Mouse (Mus musculus) midbrain, embryonic 16.5 days (tissue): ENCODE data around the gene Ptpn14. TPM values are rescaled to one million over a fixed set of nuclear protein-coding genes. Genes with fewer than 3 reads are reported as not detected.

Source experiments
- ATAC-seq: fragments of 200-750 bp; cut with Nextera tagmentation; 2 replicates; pipeline ENCODE4 v1.8.0; 2017; ENCODE audit warnings: moderate TSS enrichment
- H3K27ac ChIP-seq: fragments of 300-500 bp; sonication (generic); 2 replicates; pipeline ENCODE4 v1.5.1; 2014; ENCODE audit warnings: mild to moderate bottlenecking, low read length, mixed read lengths
- H3K27me3 ChIP-seq: fragments of 300-500 bp; sonication (generic); 2 replicates; pipeline ENCODE4 v1.6.1; 2014; ENCODE audit warnings: low read depth, low read length, mixed read lengths; ENCODE audit not compliant: control insufficient read depth, insufficient read depth
- H3K36me3 ChIP-seq: fragments of 300-500 bp; sonication (generic); 2 replicates; pipeline ENCODE4 v1.6.1; 2014; ENCODE audit warnings: mild to moderate bottlenecking, low read length, moderate library complexity, mixed read lengths; ENCODE audit not compliant: control insufficient read depth, insufficient read depth
- H3K4me1 ChIP-seq: fragments of 300-500 bp; sonication (generic); 2 replicates; pipeline ENCODE4 v1.6.1; 2014; ENCODE audit warnings: mild to moderate bottlenecking, low read length, mixed read lengths; ENCODE audit not compliant: control insufficient read depth, insufficient read depth
- H3K4me2 ChIP-seq: fragments of 300-500 bp; sonication (generic); 2 replicates; pipeline ENCODE4 v1.6.1; 2014; ENCODE audit warnings: mild to moderate bottlenecking, low read length, mixed read lengths
- H3K4me3 ChIP-seq: fragments of 300-500 bp; sonication (generic); 2 replicates; pipeline ENCODE4 v1.5.1; 2014; ENCODE audit warnings: low read depth, mild to moderate bottlenecking, low read length, moderate library complexity, mixed read lengths
- H3K9ac ChIP-seq: fragments of 300-500 bp; sonication (generic); 2 replicates; pipeline ENCODE4 v1.6.1; 2014; ENCODE audit warnings: low read depth, low read length, mixed read lengths
- H3K9me3 ChIP-seq: fragments of 300-500 bp; sonication (generic); replicated peaks from 2 replicates; pipeline ENCODE4 v1.6.1; 2014; ENCODE audit warnings: mild to moderate bottlenecking, low read length, mixed read lengths; ENCODE audit not compliant: control insufficient read depth, poor library complexity, severe bottlenecking
- WGBS: fragments of 180-500 bp; shearing (Covaris S2); extraction: QIAGEN DNeasy Blood & Tissue Kit; methylation state at CpG from one replicate; pipeline ENCODE4 v1.1.7; 2014; 5-methylcytosine and 5-hydroxymethylcytosine counted together
- polyA plus RNA-seq: library from polyadenylated mRNA; unstranded; fragments of >200 nt; fragmentation: Nextera tagmentation; extraction: Ambion mirVana; gene quantifications from 2 replicates; pipeline ENCODE4 v1.2.1, GENCODE M21; 2015

Ptpn14 gene
- polyA plus RNA-seq, 1 experiment from 2014 or later: 1.0 TPM

- no peaks in the 10 kb centered on the region for H3K36me3 ChIP-seq
- ATAC-seq: no peak
- no peak overlapping the region for H3K4me2 ChIP-seq
- H3K9me3 ChIP-seq: no peaks in the 10 kb centered on the region
- H3K9ac ChIP-seq: no peak overlapping the region
- no peaks in the 10 kb centered on the region for H3K27me3 ChIP-seq
- H3K4me1 ChIP-seq: no peaks in the 10 kb centered on the region
- no peak overlapping the region for H3K4me3 ChIP-seq
- H3K27ac ChIP-seq: no peak overlapping the region
- WGBS: 58% methylated on average over 6 of the region's 6 CpGs
Measured at GRCm38 (mm10) chr1:189858377-189858776, 130.3 kb downstream of the Ptpn14 start.

DNA sequence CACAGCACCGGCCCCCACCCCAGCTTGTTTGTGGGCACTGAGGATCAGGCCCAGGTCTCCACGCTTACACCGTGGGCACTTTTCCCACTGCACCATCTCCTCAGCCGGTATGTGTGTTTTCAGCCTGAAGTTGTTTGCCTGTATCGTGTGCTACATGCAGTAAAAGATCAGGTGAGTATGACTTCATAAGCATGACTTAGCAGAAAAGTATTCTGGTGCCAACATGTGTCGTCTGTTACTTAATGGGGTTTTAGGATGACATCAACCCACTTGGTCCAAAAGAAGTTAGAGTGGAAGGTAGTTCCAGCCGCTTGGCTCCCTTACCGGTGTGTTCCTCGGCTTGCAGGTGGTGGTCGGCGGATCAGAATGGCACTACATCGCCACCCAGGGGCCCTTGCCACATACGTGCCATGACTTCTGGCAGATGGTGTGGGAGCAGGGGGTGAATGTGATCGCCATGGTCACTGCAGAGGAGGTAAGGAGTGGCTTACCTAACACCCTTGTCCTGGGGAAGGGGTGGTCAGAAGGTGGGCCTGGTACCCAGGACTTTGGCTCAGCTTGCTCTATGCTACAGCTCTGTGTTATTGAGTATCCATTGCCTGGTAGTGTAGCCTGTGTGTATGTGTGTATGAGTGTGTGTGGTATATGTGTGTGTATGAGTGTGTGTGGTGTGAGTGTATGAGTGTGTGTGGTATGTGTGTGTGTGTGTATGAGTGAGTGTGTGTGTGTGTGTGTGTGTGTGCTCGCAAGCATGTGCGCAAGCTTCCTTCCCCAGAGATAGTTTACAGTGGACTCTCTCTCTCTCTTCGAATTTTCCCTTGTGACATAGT, 132.3 kb downstream of the Ptpn14 start:
- no peaks in the 10 kb centered on the region for H3K36me3 ChIP-seq
- 85% methylated on average over 17 of the region's 17 CpGs for WGBS
- H3K4me1 ChIP-seq: peaks cover 9% of the 10 kb centered on the region; the same call in 1 of the 2 replicates
- H3K9ac ChIP-seq: no peak overlapping the region
- no peaks in the 10 kb centered on the region for H3K27me3 ChIP-seq
- H3K9me3 ChIP-seq: no peaks in the 10 kb centered on the region
- no peak overlapping the region for H3K4me3 ChIP-seq
- no peak overlapping the region for H3K4me2 ChIP-seq
- no peak for ATAC-seq
- H3K27ac ChIP-seq: no peak overlapping the region

DNA sequence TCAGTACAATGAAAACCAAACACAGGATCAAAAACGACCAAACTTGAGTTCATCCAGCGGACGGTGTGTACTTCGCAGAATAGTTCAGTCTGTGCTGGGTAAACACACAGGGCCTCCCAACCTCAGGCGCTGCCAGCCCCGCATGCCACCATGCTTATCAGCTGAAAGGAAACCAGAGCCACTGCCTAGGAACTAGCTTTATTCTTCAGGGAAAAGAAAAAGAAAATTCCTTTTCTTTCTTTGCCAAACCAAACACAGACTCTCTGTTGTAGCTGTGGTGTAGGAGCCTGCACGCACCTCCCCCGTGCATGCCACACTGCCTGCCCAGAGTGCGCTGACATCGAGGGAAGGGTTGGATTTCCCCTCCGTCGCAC, 132.9 kb downstream of the Ptpn14 start:
- Histone ChIP-seq H3K9me3 (no peaks in the 10 kb centered on the region), H3K27me3 (no peaks in the 10 kb centered on the region), H3K36me3 (no peaks in the 10 kb centered on the region), H3K4me1 (peaks cover 12% of the 10 kb centered on the region), H3K9ac (no peak overlapping the region), H3K4me3 (no peak overlapping the region), H3K27ac (no peak overlapping the region), H3K4me2 (no peak overlapping the region)
- ATAC-seq: no peak
- WGBS: 61% methylated on average over 12 of the region's 12 CpGs

DNA sequence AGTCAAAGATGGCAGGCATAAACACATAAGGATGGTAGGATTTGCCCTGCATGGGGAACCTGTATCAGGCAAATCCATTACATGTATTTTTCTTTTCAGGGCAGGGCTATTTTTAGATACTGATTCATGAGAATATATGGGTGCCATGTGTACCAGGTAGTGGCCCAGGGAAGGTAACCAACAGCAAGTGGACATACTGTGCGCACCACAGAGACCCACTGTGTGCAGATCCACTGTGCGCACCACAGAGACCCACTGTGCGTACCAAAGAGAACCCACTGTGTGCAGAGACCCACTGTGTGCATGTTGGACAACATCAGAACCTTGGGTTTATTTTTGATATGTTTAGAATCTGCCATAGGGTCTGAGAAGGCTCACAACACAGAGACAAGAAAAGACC, 135.7 kb downstream of the Ptpn14 start:
- H3K36me3 ChIP-seq: no peaks in the 10 kb centered on the region
- no peaks in the 10 kb centered on the region for H3K9me3 ChIP-seq
- no peak overlapping the region for H3K4me2 ChIP-seq
- no peaks in the 10 kb centered on the region for H3K27me3 ChIP-seq
- no peak overlapping the region for H3K27ac ChIP-seq
- no peak overlapping the region for H3K9ac ChIP-seq
- peaks cover 12% of the 10 kb centered on the region for H3K4me1 ChIP-seq
- 90% methylated on average over 3 of the region's 3 CpGs for WGBS
- H3K4me3 ChIP-seq: no peak overlapping the region
- no peak for ATAC-seq

DNA sequence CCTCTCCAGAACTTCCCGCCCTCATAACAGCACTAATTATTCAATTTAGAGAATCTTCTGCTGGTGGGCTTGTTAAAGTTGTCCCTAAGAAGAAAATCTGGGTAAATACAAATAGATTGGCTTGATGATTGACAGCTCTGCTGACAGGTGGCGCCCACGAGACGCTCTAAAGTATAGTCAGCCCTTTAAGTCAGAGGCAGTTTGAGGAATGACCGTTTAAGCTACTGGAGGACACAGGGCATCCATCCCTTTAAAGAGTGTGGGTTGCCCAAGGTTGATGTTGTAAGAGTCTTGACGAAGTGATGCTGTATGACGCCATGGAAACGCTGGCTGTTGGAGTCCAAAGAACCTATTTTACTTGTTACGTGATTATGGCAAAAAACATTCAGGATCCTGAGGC, 136.2 kb downstream of the Ptpn14 start:
- Histone ChIP-seq H3K9me3 (no peaks in the 10 kb centered on the region), H3K4me1 (peaks cover 12% of the 10 kb centered on the region), H3K27me3 (no peaks in the 10 kb centered on the region), H3K27ac (no peak overlapping the region), H3K4me3 (no peak overlapping the region), H3K9ac (no peak overlapping the region), H3K36me3 (no peaks in the 10 kb centered on the region), H3K4me2 (no peak overlapping the region)
- WGBS: 67% methylated on average over 9 of the region's 9 CpGs
- ATAC-seq: no peak

GRCm38 (mm10) chr1:189864846-189865560, 136.9 kb downstream of the Ptpn14 start:
- no peak overlapping the region for H3K9ac ChIP-seq
- H3K4me3 ChIP-seq: no peak overlapping the region
- no peaks in the 10 kb centered on the region for H3K27me3 ChIP-seq
- peak overlapping the region; percentile 50 for H3K27ac ChIP-seq
- H3K4me1 ChIP-seq: peaks cover 12% of the 10 kb centered on the region
- no peaks in the 10 kb centered on the region for H3K9me3 ChIP-seq
- ATAC-seq: peak; percentile 71; the same call in 1 of the 2 replicates
- no peaks in the 10 kb centered on the region for H3K36me3 ChIP-seq
- H3K4me2 ChIP-seq: no peak overlapping the region
- 42% methylated on average over 15 of the region's 15 CpGs for WGBS

DNA sequence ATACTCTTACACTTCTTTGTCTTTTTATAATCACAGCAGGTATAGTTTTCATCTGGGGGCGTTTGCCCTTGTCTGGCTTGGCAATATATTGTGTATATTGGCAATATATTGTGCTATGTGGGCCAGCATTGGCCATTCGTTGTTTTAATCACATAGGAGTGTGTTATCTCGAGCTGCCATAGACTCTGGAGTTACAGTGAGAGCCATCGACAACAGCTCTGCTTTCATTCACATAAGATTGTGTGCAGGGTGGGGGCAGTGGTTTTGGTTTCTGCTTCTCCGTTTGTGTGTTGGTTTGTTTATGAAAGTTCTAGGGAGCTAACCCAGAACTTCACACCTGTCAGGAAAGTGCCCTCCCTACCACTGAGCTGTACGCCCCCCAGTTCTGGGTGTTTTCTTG, 138.6 kb downstream of the Ptpn14 start:
- Histone ChIP-seq H3K9ac (no peak overlapping the region), H3K4me3 (no peak overlapping the region), H3K27me3 (no peaks in the 10 kb centered on the region), H3K4me2 (no peak overlapping the region), H3K27ac (no peak overlapping the region), H3K36me3 (no peaks in the 10 kb centered on the region), H3K4me1 (peaks cover 12% of the 10 kb centered on the region), H3K9me3 (no peaks in the 10 kb centered on the region)
- ATAC-seq: no peak
- 84% methylated on average over 6 of the region's 6 CpGs for WGBS

- WGBS: 65% methylated on average over 5 of the region's 5 CpGs
- Histone ChIP-seq H3K27ac (no peak overlapping the region), H3K4me2 (no peak overlapping the region), H3K9me3 (no peaks in the 10 kb centered on the region), H3K4me1 (peaks cover 12% of the 10 kb centered on the region), H3K36me3 (no peaks in the 10 kb centered on the region), H3K4me3 (no peak overlapping the region), H3K27me3 (no peaks in the 10 kb centered on the region), H3K9ac (no peak overlapping the region)
- ATAC-seq: no peak
Measured at GRCm38 (mm10) chr1:189867034-189867433, 139.0 kb downstream of the Ptpn14 start.

DNA sequence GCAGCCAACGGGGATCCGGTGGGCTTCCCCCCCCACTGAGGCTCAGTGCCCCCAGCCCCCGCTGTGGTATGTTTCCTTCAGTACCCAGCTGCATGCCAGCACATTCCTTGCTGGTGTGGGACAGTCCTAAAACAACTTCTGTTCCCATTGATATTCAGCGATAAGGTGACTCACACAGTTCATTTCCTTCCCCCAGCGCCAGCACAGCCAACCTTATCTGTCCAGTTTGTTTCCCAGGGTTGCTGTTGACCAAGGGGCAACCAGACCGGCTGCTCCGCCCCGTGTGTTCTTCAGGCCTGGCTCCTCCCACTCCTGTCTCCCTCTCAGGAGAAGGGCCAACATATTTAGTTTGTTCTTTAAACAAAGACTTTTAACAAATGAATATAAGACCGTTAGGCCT, 139.4 kb downstream of the Ptpn14 start:
- no peak overlapping the region for H3K4me3 ChIP-seq
- H3K27ac ChIP-seq: no peak overlapping the region
- H3K4me1 ChIP-seq: peaks cover 12% of the 10 kb centered on the region
- 65% methylated on average over 9 of the region's 9 CpGs for WGBS
- H3K36me3 ChIP-seq: no peaks in the 10 kb centered on the region
- H3K9ac ChIP-seq: no peak overlapping the region
- H3K4me2 ChIP-seq: no peak overlapping the region
- ATAC-seq: no peak
- no peaks in the 10 kb centered on the region for H3K27me3 ChIP-seq
- no peaks in the 10 kb centered on the region for H3K9me3 ChIP-seq
